Mouse (Mus musculus): ENCODE results near the gene Shank2.

- TF ChIP-seq POLR2A (IDR thresholded peaks at IDR 0.05; ENCODE audit: control insufficient read depth in 1 of 2, insufficient read depth in 1 of 2, low read depth in 1 of 2, low read length in 2 of 2, poor library complexity in 1 of 2) (no peak), CHD2 (IDR thresholded peaks at IDR 0.05; ENCODE audit: low read length) (no peak), NRF1 (IDR thresholded peaks at IDR 0.05; ENCODE audit: insufficient read depth, low read depth, low read length, poor library complexity, severe bottlenecking) (no peak)
These were observed 448.2 kb downstream of the Shank2 start for GRCm38 (mm10) chr7:144449637-144450570.
